Mouse (Mus musculus) c-Kit-positive CD71-negative TER-119-negative erythroid progenitor cells, embryonic 14.5 days (primary cell): Measurements from ENCODE around the gene Slc9a6.
A peak's percentile ranks its signal among the peaks of the same experiment; 100 is the strongest.

Experiments
- DNase-seq: peaks from one replicate; pipeline ENCODE4 v3.0.0-alpha.2; 2013; ENCODE audit warnings: low read depth

The Slc9a6 gene

GRCm38 (mm10) chrX:56609623-56610317 is at the start of gene Slc9a6:
TSS of gene Slc9a6 (plus strand) at chrX:56609757.
- peak; percentile 54 for DNase-seq

- DNase-seq: peak; percentile 6
These were observed 37.1 kb upstream of the Slc9a6 start for GRCm38 (mm10) chrX:56572465-56572864.

- DNase-seq: no peak
These were observed 31.4 kb upstream of the Slc9a6 start for GRCm38 (mm10) chrX:56578200-56578599.

GRCm38 (mm10) chrX:56597219-56597886 is 12.2 kb upstream of the Slc9a6 start:
- no peak for DNase-seq

- DNase-seq: peak; percentile 81
These were observed 11.5 kb upstream of the Slc9a6 start, which contains the start of gene Mmgt1 for GRCm38 (mm10) chrX:56597887-56598640. TSS of gene Mmgt1 (minus strand) at chrX:56598069.

- DNase-seq: no peak
These were observed 3.0 kb upstream of the Slc9a6 start for GRCm38 (mm10) chrX:56606536-56606935.

- no peak for DNase-seq
These were observed 2.4 kb upstream of the Slc9a6 start for GRCm38 (mm10) chrX:56607032-56607710.

- no peak for DNase-seq
These were observed 303 bp upstream of the Slc9a6 start for GRCm38 (mm10) chrX:56609285-56609622.

- no peak for DNase-seq
These were observed 749 bp downstream of the Slc9a6 start for GRCm38 (mm10) chrX:56610318-56610694.

- no peak for DNase-seq
These were observed 5.7 kb downstream of the Slc9a6 start for GRCm38 (mm10) chrX:56615236-56615635.

- DNase-seq: no peak
These were observed 26.6 kb downstream of the Slc9a6 start for GRCm38 (mm10) chrX:56636185-56636584.

GRCm38 (mm10) chrX:56640066-56640465 is 30.5 kb downstream of the Slc9a6 start:
- DNase-seq: no peak

GRCm38 (mm10) chrX:56649549-56650354 is 40.2 kb downstream of the Slc9a6 start:
- DNase-seq: peak; percentile 9

- DNase-seq: no peak
These were observed 40.7 kb downstream of the Slc9a6 start for GRCm38 (mm10) chrX:56650355-56650652.

- no peak for DNase-seq
These were observed 41.3 kb downstream of the Slc9a6 start for GRCm38 (mm10) chrX:56650885-56651284.

- DNase-seq: no peak
These were observed 42.2 kb downstream of the Slc9a6 start for GRCm38 (mm10) chrX:56651738-56652137.

- DNase-seq: no peak
These were observed 46.1 kb downstream of the Slc9a6 start for GRCm38 (mm10) chrX:56655686-56656085.

GRCm38 (mm10) chrX:56659286-56659685 is 49.7 kb downstream of the Slc9a6 start:
- no peak for DNase-seq

- no peak for DNase-seq
These were observed 51.6 kb downstream of the Slc9a6 start for GRCm38 (mm10) chrX:56661143-56661542.

- no peak for DNase-seq
These were observed 52.8 kb downstream of the Slc9a6 start for GRCm38 (mm10) chrX:56662316-56662715.

- DNase-seq: no peak
These were observed 53.8 kb downstream of the Slc9a6 start for GRCm38 (mm10) chrX:56663377-56663776.
